Mouse (Mus musculus): ENCODE measurements around the gene A730071L15Rik. TPM values are rescaled to one million over a fixed set of nuclear protein-coding genes. Genes with fewer than 3 reads are reported as not detected.

The A730071L15Rik gene
- polyA plus RNA-seq (2014; fragmentation: Nextera tagmentation; extraction: Ambion mirVana), result 0.35 and 0.95 TPM in 2 replicates

GRCm38 (mm10) chr11:6199410-6200086 lies at the start of gene A730071L15Rik:
Gene A730071L15Rik (plus strand): TSS chr11:6200029.
- H3K4me2 ChIP-seq (ENCODE audit: low read length), result peak within 1 kb of the TSS; percentile 93
- H3K27me3 ChIP-seq (replicated peaks; ENCODE audit: control insufficient read depth, insufficient read depth, low read length), result no peaks in the 10 kb centered on the region
- peak within 1 kb of the TSS; percentile 96 for H3K27ac ChIP-seq (ENCODE audit: low read depth, low read length)
- WGBS, result 2% methylated on average over 34 of the region's 35 CpGs
- peak within 1 kb of the TSS; percentile 96 for H3K9ac ChIP-seq (ENCODE audit: low read length)
- ATAC-seq (peak; percentile 62), DNase-seq (ENCODE audit: low spot score) (no peak)
- peaks cover 13% of the 10 kb centered on the region for H3K4me1 ChIP-seq (ENCODE audit: control insufficient read depth, insufficient read depth, low read length)
- no peaks in the 10 kb centered on the region for H3K36me3 ChIP-seq (ENCODE audit: control insufficient read depth, insufficient read depth, low read length)
- peak within 1 kb of the TSS; percentile 99 for H3K4me3 ChIP-seq (ENCODE audit: low read depth, low read length)
- no peaks in the 10 kb centered on the region for H3K9me3 ChIP-seq (replicated peaks; ENCODE audit: control insufficient read depth, low read length)

DNA sequence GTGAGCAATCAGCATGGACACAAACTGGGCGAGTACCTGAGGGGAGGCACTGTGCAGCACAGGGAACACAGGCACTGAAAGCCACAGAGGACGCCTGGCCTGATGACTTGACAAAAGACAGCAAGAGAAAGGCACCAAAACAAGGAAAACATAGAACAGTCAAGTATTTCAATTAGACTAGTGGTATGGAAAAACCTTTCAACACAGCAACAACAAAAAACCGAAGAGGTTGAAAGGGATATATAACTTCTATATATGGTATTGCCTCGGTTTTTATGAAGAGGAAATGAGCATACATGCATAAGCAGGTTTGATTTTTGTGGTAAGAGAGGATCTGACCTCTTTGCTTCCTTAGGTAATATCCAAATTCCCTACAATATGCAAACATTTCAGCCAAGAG lies 47.0 kb upstream of the A730071L15Rik start:
- Histone ChIP-seq H3K9me3 (replicated peaks; ENCODE audit: control insufficient read depth, low read length) (no peaks in the 10 kb centered on the region), H3K27me3 (replicated peaks; ENCODE audit: control insufficient read depth, insufficient read depth, low read length) (no peaks in the 10 kb centered on the region), H3K36me3 (ENCODE audit: control insufficient read depth, insufficient read depth, low read length) (peaks cover 18% of the 10 kb centered on the region), H3K4me2 (ENCODE audit: low read length) (no peak overlapping the region), H3K27ac (ENCODE audit: low read depth, low read length) (no peak overlapping the region), H3K4me1 (ENCODE audit: control insufficient read depth, insufficient read depth, low read length) (no peaks in the 10 kb centered on the region; the same call in 1 of the 2 replicates), H3K4me3 (ENCODE audit: low read depth, low read length) (no peak overlapping the region), H3K9ac (ENCODE audit: low read length) (no peak overlapping the region)
- 82% methylated on average over 4 of the region's 4 CpGs for WGBS
- no peak for ATAC-seq
- DNase-seq (ENCODE audit: low spot score), result no peak

GRCm38 (mm10) chr11:6154211-6154701 lies 45.6 kb upstream of the A730071L15Rik start:
- Histone ChIP-seq H3K36me3 (ENCODE audit: control insufficient read depth, insufficient read depth, low read length) (peaks cover 12% of the 10 kb centered on the region), H3K9me3 (replicated peaks; ENCODE audit: control insufficient read depth, low read length) (no peaks in the 10 kb centered on the region), H3K9ac (ENCODE audit: low read length) (no peak overlapping the region), H3K4me3 (ENCODE audit: low read depth, low read length) (no peak overlapping the region), H3K27me3 (replicated peaks; ENCODE audit: control insufficient read depth, insufficient read depth, low read length) (no peaks in the 10 kb centered on the region), H3K4me2 (ENCODE audit: low read length) (no peak overlapping the region), H3K4me1 (ENCODE audit: control insufficient read depth, insufficient read depth, low read length) (no peaks in the 10 kb centered on the region; the same call in 1 of the 2 replicates), H3K27ac (ENCODE audit: low read depth, low read length) (no peak overlapping the region)
- DNase-seq (ENCODE audit: low spot score), result no peak
- 52% methylated on average over 3 of the region's 3 CpGs for WGBS
- ATAC-seq, result no peak

DNA sequence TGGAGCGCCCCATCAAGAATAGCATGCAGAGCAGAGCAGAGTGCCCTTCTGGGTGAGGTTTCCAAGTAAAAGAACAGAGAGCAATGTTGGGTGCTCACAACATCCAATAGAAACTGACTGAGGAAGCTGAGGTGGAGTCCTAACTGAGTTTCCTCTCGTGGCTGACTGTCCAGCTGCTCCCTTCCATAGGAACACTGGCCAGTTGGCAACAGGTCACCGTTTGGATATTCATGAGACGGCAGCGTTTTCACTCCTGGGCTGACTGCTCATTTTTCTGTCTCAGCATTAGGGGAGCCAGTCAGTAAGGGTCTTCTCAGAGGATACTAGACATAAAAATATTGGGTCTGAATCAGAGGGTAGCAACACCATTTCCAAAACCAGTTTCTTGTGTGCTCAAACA lies 43.2 kb upstream of the A730071L15Rik start:
- no peak overlapping the region for H3K27ac ChIP-seq (ENCODE audit: low read depth, low read length)
- H3K4me1 ChIP-seq (ENCODE audit: control insufficient read depth, insufficient read depth, low read length), result no peaks in the 10 kb centered on the region; the same call in 1 of the 2 replicates
- H3K36me3 ChIP-seq (ENCODE audit: control insufficient read depth, insufficient read depth, low read length), result no peaks in the 10 kb centered on the region
- WGBS, result 79% methylated on average over 5 of the region's 5 CpGs
- no peaks in the 10 kb centered on the region for H3K9me3 ChIP-seq (replicated peaks; ENCODE audit: control insufficient read depth, low read length)
- no peaks in the 10 kb centered on the region for H3K27me3 ChIP-seq (replicated peaks; ENCODE audit: control insufficient read depth, insufficient read depth, low read length)
- ATAC-seq (no peak), DNase-seq (ENCODE audit: low spot score) (no peak)
- H3K4me2 ChIP-seq (ENCODE audit: low read length), result no peak overlapping the region
- H3K9ac ChIP-seq (ENCODE audit: low read length), result no peak overlapping the region
- H3K4me3 ChIP-seq (ENCODE audit: low read depth, low read length), result no peak overlapping the region

GRCm38 (mm10) chr11:6157119-6157518 lies 42.7 kb upstream of the A730071L15Rik start:
- 85% methylated on average over 5 of the region's 5 CpGs for WGBS
- Histone ChIP-seq H3K27ac (ENCODE audit: low read depth, low read length) (no peak overlapping the region), H3K4me1 (ENCODE audit: control insufficient read depth, insufficient read depth, low read length) (no peaks in the 10 kb centered on the region; the same call in 1 of the 2 replicates), H3K4me3 (ENCODE audit: low read depth, low read length) (no peak overlapping the region), H3K9me3 (replicated peaks; ENCODE audit: control insufficient read depth, low read length) (no peaks in the 10 kb centered on the region), H3K36me3 (ENCODE audit: control insufficient read depth, insufficient read depth, low read length) (no peaks in the 10 kb centered on the region), H3K4me2 (ENCODE audit: low read length) (no peak overlapping the region), H3K9ac (ENCODE audit: low read length) (no peak overlapping the region), H3K27me3 (replicated peaks; ENCODE audit: control insufficient read depth, insufficient read depth, low read length) (no peaks in the 10 kb centered on the region)
- ATAC-seq, result no peak
- DNase-seq (ENCODE audit: low spot score), result no peak

- no peak for ATAC-seq
- H3K4me1 ChIP-seq (ENCODE audit: control insufficient read depth, insufficient read depth, low read length), result no peaks in the 10 kb centered on the region; the same call in 1 of the 2 replicates
- no peak for DNase-seq (ENCODE audit: low spot score)
- H3K36me3 ChIP-seq (ENCODE audit: control insufficient read depth, insufficient read depth, low read length), result no peaks in the 10 kb centered on the region
- H3K4me3 ChIP-seq (ENCODE audit: low read depth, low read length), result no peak overlapping the region
- no peak overlapping the region for H3K4me2 ChIP-seq (ENCODE audit: low read length)
- no peak overlapping the region for H3K9ac ChIP-seq (ENCODE audit: low read length)
- H3K9me3 ChIP-seq (replicated peaks; ENCODE audit: control insufficient read depth, low read length), result no peaks in the 10 kb centered on the region
- no peak overlapping the region for H3K27ac ChIP-seq (ENCODE audit: low read depth, low read length)
- whole genome bisulfite sequencing, result 86% methylated on average over 1 of the region's 1 CpGs
- H3K27me3 ChIP-seq (replicated peaks; ENCODE audit: control insufficient read depth, insufficient read depth, low read length), result no peaks in the 10 kb centered on the region
Measured at GRCm38 (mm10) chr11:6158515-6158914, 41.3 kb upstream of the A730071L15Rik start.

DNA sequence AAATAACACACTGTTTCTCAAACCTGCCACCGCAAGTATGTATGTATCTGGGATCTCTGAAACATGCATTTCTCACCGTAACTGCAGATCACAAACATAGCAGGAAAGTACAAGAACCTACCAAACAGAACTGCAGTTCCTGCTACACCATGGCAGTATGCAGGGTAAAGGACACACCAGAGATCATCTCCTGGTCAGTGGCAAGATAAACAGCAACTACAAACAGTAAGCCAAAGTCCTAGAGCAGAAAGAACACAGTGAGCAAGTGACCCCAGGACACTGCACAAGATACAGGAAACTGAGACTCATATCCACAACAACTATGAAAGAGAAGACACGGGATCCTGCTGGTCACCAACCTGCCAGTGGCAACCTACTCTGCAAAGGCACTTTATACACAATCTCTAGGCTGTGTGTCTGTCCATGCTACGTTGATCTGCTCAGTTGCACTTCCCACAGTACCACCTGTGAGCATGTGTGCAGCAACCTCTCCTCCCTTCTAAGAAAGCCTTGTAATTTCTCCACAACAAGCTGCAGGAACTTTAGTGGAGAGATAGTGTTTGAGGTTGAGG lies 40.0 kb upstream of the A730071L15Rik start:
- 98% methylated on average over 4 of the region's 4 CpGs for WGBS

GRCm38 (mm10) chr11:6160663-6161271 lies 39.1 kb upstream of the A730071L15Rik start:
- 80% methylated on average over 3 of the region's 3 CpGs for WGBS
- Histone ChIP-seq H3K36me3 (ENCODE audit: control insufficient read depth, insufficient read depth, low read length) (no peaks in the 10 kb centered on the region), H3K4me2 (ENCODE audit: low read length) (no peak overlapping the region), H3K27ac (ENCODE audit: low read depth, low read length) (no peak overlapping the region), H3K27me3 (replicated peaks; ENCODE audit: control insufficient read depth, insufficient read depth, low read length) (no peaks in the 10 kb centered on the region), H3K9ac (ENCODE audit: low read length) (no peak overlapping the region), H3K9me3 (replicated peaks; ENCODE audit: control insufficient read depth, low read length) (no peaks in the 10 kb centered on the region), H3K4me3 (ENCODE audit: low read depth, low read length) (no peak overlapping the region), H3K4me1 (ENCODE audit: control insufficient read depth, insufficient read depth, low read length) (no peaks in the 10 kb centered on the region; the same call in 1 of the 2 replicates)
- DNase-seq (ENCODE audit: low spot score) (no peak), ATAC-seq (no peak)

More for the DNA sequence above, 40.0 kb upstream of the A730071L15Rik start:
- Histone ChIP-seq H3K4me3 (ENCODE audit: low read depth, low read length) (no peak overlapping the region), H3K36me3 (ENCODE audit: control insufficient read depth, insufficient read depth, low read length) (no peaks in the 10 kb centered on the region), H3K27me3 (replicated peaks; ENCODE audit: control insufficient read depth, insufficient read depth, low read length) (no peaks in the 10 kb centered on the region), H3K4me2 (ENCODE audit: low read length) (no peak overlapping the region), H3K9ac (ENCODE audit: low read length) (no peak overlapping the region), H3K4me1 (ENCODE audit: control insufficient read depth, insufficient read depth, low read length) (no peaks in the 10 kb centered on the region; the same call in 1 of the 2 replicates), H3K27ac (ENCODE audit: low read depth, low read length) (no peak overlapping the region), H3K9me3 (replicated peaks; ENCODE audit: control insufficient read depth, low read length) (no peaks in the 10 kb centered on the region)
- ATAC-seq, result no peak
- DNase-seq (ENCODE audit: low spot score), result no peak

- H3K27me3 ChIP-seq (replicated peaks; ENCODE audit: control insufficient read depth, insufficient read depth, low read length), result no peaks in the 10 kb centered on the region
- H3K9me3 ChIP-seq (replicated peaks; ENCODE audit: control insufficient read depth, low read length), result no peaks in the 10 kb centered on the region
- ATAC-seq (no peak), DNase-seq (ENCODE audit: low spot score) (no peak)
- H3K27ac ChIP-seq (ENCODE audit: low read depth, low read length), result no peak overlapping the region
- no peaks in the 10 kb centered on the region; the same call in 1 of the 2 replicates for H3K4me1 ChIP-seq (ENCODE audit: control insufficient read depth, insufficient read depth, low read length)
- no peak overlapping the region for H3K9ac ChIP-seq (ENCODE audit: low read length)
- no peak overlapping the region for H3K4me2 ChIP-seq (ENCODE audit: low read length)
- no peak overlapping the region for H3K4me3 ChIP-seq (ENCODE audit: low read depth, low read length)
- no peaks in the 10 kb centered on the region for H3K36me3 ChIP-seq (ENCODE audit: control insufficient read depth, insufficient read depth, low read length)
Measured at GRCm38 (mm10) chr11:6161549-6161948, 38.3 kb upstream of the A730071L15Rik start.
